Mouse (Mus musculus) granulocyte monocyte progenitor cell, adult 5-6 weeks (primary cell): ENCODE results near the gene Bsph2. TPM values are rescaled to one million over a fixed set of nuclear protein-coding genes. Genes with fewer than 3 reads are reported as not detected.

ENCODE experiments used
- ATAC-seq: replicated peaks from 2 replicates; pipeline ENCODE4 v1.8.0; 2016; ENCODE audit warnings: mild to moderate bottlenecking, moderate TSS enrichment, inconsistent platforms; ENCODE audit not compliant: poor library complexity, severe bottlenecking
- total RNA-seq, 2 experiments: library from RNA; stranded (forward) in 1 of 2; stranded (reverse) in 1 of 2; fragments of 200-712, 200-1000 nt in 1 of 2; fragments of >200 nt in 1 of 2; fragmentation: Nextera tagmentation in 1 of 2; gene quantifications; 2 replicates each; pipeline ENCODE4 v1.2.3; 2014 to 2017

The Bsph2 gene
- total RNA-seq (2014; fragmentation: Nextera tagmentation) (not detected in 2 replicates), total RNA-seq (2017) (not detected in 2 replicates)

GRCm38 (mm10) chr7:13570967-13571366, at the start of gene Bsph2:
TSS of gene Bsph2 (minus strand) at chr7:13571067.
- ATAC-seq: no peak

- no peak; the same call in 1 of the 2 replicates for ATAC-seq
Measured at GRCm38 (mm10) chr7:13511539-13511938, 59.3 kb downstream of the Bsph2 start.

Other genes with a start within 250 kb of the Bsph2 start
- gene Pla2g4c, start 246.4 kb downstream of the Bsph2 start, total RNA-seq (2014; fragmentation: Nextera tagmentation): 2.1 TPM in 1 of 2 replicates, not detected in the other
- 0.60 TPM in 1 of 2 replicates, not detected in the other for gene Pla2g4c, start 246.4 kb downstream of the Bsph2 start, total RNA-seq (2017)
- gene Cabp5, start 172.9 kb downstream of the Bsph2 start, total RNA-seq (2014; fragmentation: Nextera tagmentation): not detected in 2 replicates
- gene Cabp5, start 172.9 kb downstream of the Bsph2 start, total RNA-seq (2017): not detected in 2 replicates
- gene Bsph1, start 120.2 kb downstream of the Bsph2 start, total RNA-seq (2014; fragmentation: Nextera tagmentation): not detected in 2 replicates
- gene Bsph1, start 120.2 kb downstream of the Bsph2 start, total RNA-seq (2017): not detected in 2 replicates
- not detected in 2 replicates for gene Sult2a5, start 52.9 kb upstream of the Bsph2 start, total RNA-seq (2014; fragmentation: Nextera tagmentation)
- gene Sult2a5, start 52.9 kb upstream of the Bsph2 start, total RNA-seq (2017): not detected in 2 replicates
- not detected in 2 replicates for gene Sult2a2, start 162.4 kb upstream of the Bsph2 start, total RNA-seq (2014; fragmentation: Nextera tagmentation)
- not detected in 2 replicates for gene Sult2a2, start 162.4 kb upstream of the Bsph2 start, total RNA-seq (2017)